Mouse (Mus musculus): ENCODE results near the gene Aktip. TPM values are rescaled to one million over a fixed set of nuclear protein-coding genes. Genes with fewer than 3 reads are reported as not detected.

Gene Aktip
- polyA plus RNA-seq, 1 experiment from 2014 or later, result 7.6 TPM

DNA sequence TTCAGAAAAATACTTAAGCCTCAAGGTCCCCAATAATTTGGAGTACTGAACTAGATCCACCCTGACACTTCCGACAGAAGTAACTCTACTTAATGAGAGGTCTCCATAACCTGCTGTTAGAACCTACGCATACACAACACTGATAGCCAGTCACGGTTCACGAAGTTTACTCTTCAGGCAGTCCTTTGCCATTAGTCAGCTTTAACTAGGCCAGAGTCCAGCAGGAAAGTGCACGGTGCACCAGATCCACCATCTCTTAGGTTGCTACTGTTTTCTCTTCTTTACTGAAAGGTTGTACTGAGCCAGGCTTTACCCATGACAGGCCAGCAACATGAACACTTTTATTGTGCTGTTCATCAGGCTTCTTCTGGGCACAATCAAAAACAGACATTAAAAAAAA lies 75.5 kb downstream of the Aktip start:
- Histone ChIP-seq H3K9ac (no peak overlapping the region), H3K4me2 (no peak overlapping the region), H3K4me3 (replicated peaks) (no peak overlapping the region), H3K36me3 (peaks cover 53% of the 10 kb centered on the region), H3K27me3 (no peaks in the 10 kb centered on the region), H3K4me1 (replicated peaks) (no peaks in the 10 kb centered on the region), H3K9me3 (replicated peaks) (no peaks in the 10 kb centered on the region), H3K27ac (no peak overlapping the region)
- WGBS (ENCODE audit: insufficient replicate concordance), result 82% methylated on average over 5 of the region's 5 CpGs
- DNase-seq (no peak), ATAC-seq (ENCODE audit: low read depth) (no peak)

DNA sequence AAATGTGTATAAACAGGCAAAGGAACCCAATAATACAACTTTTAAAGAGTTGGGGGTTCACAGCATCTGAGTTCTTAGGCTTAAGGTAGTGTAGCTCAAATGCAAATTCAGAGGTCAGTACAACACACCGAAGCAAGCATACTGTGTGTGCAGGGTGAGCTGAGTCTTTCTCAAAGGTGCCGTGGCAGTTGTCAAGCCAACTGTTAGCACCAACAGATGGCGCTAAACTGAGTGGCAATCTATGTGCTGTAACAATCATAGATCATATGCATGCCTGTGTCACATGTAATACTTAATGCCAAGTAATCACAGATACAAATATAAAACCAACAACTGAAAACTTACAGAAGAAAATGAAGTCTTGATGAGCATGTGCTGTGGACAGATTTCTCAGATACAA lies 81.6 kb downstream of the Aktip start:
- no peak overlapping the region for H3K4me2 ChIP-seq
- no peak overlapping the region for H3K4me3 ChIP-seq (replicated peaks)
- no peak overlapping the region for H3K9ac ChIP-seq
- DNase-seq (no peak), ATAC-seq (ENCODE audit: low read depth) (no peak)
- H3K9me3 ChIP-seq (replicated peaks), result no peaks in the 10 kb centered on the region
- no peaks in the 10 kb centered on the region for H3K27me3 ChIP-seq
- no peak overlapping the region for H3K27ac ChIP-seq
- no peaks in the 10 kb centered on the region for H3K4me1 ChIP-seq (replicated peaks)
- 61% methylated on average over 3 of the region's 3 CpGs for WGBS (ENCODE audit: insufficient replicate concordance)
- peaks cover 62% of the 10 kb centered on the region for H3K36me3 ChIP-seq

DNA sequence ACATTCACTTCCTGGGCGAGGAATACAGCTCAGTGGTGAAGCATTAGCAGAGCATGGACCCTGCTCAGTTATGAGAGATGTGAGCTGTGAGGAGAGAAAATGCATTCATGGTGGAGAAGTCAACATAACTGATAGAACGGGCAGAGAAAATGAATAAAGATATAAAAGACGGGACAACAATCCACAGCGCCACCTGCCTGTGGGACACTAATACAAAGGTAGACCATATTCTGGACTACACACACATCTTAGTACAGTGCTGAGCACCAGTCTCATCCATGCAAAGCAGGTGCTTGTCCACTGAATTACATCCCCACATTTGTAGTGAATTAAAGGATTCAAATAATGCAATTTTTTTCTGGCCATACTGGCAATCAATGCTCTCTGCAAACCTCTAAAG lies 82.2 kb downstream of the Aktip start:
- Histone ChIP-seq H3K27ac (no peak overlapping the region), H3K27me3 (no peaks in the 10 kb centered on the region), H3K4me1 (replicated peaks) (no peaks in the 10 kb centered on the region), H3K4me3 (replicated peaks) (no peak overlapping the region), H3K9ac (no peak overlapping the region), H3K4me2 (no peak overlapping the region), H3K36me3 (peaks cover 56% of the 10 kb centered on the region), H3K9me3 (replicated peaks) (no peaks in the 10 kb centered on the region)
- DNase-seq, result no peak
- ATAC-seq (ENCODE audit: low read depth), result no peak
- WGBS (ENCODE audit: insufficient replicate concordance), result 80% methylated on average over 4 of the region's 4 CpGs

DNA sequence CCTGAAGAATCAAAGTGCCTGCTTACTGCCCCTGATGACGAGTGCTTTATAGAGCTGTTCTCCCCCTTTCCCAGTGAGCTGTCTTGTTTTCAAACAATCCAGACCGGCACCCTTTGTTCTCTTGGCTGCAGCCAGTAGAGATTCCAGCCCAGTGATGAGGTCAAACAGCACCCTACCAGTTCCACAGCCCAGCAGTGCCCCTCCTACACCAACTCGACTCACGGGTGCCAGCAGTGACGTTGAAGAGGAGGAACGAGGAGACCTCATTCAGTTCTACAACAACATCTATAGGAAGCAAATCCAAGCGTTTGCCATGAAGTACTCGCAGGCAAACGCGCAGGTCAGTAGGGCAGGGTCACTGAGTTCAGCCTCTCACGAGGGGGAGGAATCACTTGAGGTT lies 84.9 kb downstream of the Aktip start:
- Histone ChIP-seq H3K27ac (no peak overlapping the region), H3K9ac (no peak overlapping the region), H3K27me3 (no peaks in the 10 kb centered on the region), H3K4me2 (no peak overlapping the region), H3K4me1 (replicated peaks) (no peaks in the 10 kb centered on the region), H3K4me3 (replicated peaks) (no peak overlapping the region), H3K9me3 (replicated peaks) (no peaks in the 10 kb centered on the region), H3K36me3 (peaks cover 41% of the 10 kb centered on the region)
- ATAC-seq (ENCODE audit: low read depth) (no peak), DNase-seq (no peak)
- WGBS (ENCODE audit: insufficient replicate concordance), result 82% methylated on average over 11 of the region's 11 CpGs

DNA sequence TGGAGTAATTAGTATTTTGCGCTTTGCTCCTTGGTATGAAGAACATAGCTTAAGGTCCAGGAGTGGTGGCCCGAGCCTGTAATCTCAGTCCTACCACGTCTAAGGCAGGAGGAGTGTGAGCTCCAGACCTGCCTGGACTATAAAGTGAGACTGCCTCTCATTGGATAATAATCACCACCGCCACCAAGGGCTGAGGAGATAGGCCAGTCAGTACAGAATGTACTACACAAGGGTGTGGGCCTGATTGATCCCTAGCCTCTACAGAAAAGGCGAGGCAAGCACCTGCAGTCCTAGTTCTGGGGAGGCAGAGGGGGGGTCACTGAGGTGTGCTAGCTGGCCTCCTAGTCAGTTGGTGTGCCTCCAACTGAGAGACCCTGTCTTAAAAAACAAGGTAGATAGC lies 85.3 kb downstream of the Aktip start:
- Histone ChIP-seq H3K4me2 (no peak overlapping the region), H3K36me3 (peaks cover 41% of the 10 kb centered on the region), H3K27me3 (no peaks in the 10 kb centered on the region), H3K4me1 (replicated peaks) (no peaks in the 10 kb centered on the region), H3K27ac (no peak overlapping the region), H3K9me3 (replicated peaks) (no peaks in the 10 kb centered on the region), H3K4me3 (replicated peaks) (no peak overlapping the region), H3K9ac (no peak overlapping the region)
- DNase-seq (no peak), ATAC-seq (ENCODE audit: low read depth) (no peak)
- WGBS (ENCODE audit: insufficient replicate concordance), result 77% methylated on average over 5 of the region's 5 CpGs

DNA sequence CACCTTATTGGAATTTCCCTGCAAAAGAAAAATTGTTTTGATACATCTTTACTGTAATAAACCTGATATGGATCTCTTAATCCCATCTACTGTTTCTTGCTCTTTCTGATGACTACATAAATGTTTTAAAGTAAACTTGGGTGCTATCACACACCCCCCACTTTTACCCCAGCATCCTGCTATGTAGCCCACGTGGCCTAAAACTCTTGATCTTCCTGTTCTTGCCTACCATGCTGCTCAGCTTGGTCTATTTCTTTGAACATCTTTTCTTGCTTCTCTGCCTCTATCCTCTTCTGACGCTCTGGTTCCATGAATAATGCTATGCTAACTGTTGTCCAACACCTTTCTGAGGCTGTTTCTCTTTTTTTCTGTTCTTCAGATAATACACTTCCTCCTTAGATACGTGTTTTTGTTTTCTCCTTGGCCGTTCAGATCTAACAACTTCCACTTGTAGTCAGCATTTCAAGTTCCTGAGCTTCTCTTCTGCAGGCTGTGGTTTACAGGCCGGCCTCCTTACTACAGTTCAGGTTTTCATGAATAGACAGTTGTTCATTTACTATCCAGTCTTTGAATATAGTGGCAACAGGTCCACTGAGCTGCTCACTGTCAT lies 87.8 kb downstream of the Aktip start:
- peaks cover 33% of the 10 kb centered on the region for H3K36me3 ChIP-seq
- no peak for ATAC-seq (ENCODE audit: low read depth)
- no peaks in the 10 kb centered on the region for H3K9me3 ChIP-seq (replicated peaks)
- H3K9ac ChIP-seq, result no peak overlapping the region
- H3K4me1 ChIP-seq (replicated peaks), result no peaks in the 10 kb centered on the region
- WGBS (ENCODE audit: insufficient replicate concordance), result 48% methylated on average over 5 of the region's 5 CpGs
- DNase-seq, result no peak
- no peak overlapping the region for H3K4me2 ChIP-seq
- no peak overlapping the region for H3K4me3 ChIP-seq (replicated peaks)
- no peak overlapping the region; the same call in 1 of the 2 replicates for H3K27ac ChIP-seq
- H3K27me3 ChIP-seq, result no peaks in the 10 kb centered on the region

DNA sequence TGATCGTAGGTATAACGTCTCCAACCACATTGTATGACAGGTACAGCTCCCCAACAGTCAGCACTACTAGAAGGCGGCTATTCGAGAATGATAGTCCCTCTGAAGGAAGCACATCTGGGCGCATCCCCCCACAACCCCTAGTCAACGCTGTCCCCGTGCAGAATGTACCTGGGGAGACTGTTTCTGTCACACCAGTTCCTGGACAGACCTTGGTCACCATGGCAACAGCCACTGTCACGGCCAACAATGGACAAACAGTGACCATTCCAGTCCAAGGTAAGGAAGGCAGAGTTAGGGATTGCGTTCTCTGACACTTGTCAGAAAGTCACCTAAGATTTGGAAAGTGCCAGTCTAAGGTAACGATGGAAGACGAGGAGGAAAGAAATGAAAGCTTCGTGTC lies 93.5 kb downstream of the Aktip start:
- DNase-seq, result no peak
- 82% methylated on average over 12 of the region's 12 CpGs for WGBS (ENCODE audit: insufficient replicate concordance)

DNA sequence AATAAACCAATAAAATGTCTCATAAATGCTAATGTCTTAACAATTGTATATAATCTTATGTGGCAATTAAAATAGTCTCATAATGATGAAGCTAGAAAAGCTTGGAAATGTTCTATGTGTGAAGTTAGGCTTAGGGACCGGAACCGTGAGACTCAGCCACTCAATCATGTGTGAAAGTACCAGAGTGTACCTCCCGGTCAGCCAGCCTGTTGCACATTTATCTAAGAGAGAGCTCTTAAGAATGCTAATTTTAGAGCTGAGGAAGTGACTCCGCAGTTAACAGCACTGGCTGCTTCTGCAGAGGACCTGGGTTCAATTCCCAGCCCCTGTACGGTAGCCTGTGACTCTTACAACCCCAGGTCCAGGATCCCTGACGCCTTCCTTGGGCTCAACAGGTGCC lies 101.7 kb downstream of the Aktip start:
- Histone ChIP-seq H3K4me1 (replicated peaks) (no peaks in the 10 kb centered on the region), H3K9ac (no peak overlapping the region), H3K36me3 (peaks cover 42% of the 10 kb centered on the region), H3K27ac (no peak overlapping the region), H3K4me3 (replicated peaks) (no peak overlapping the region), H3K27me3 (no peaks in the 10 kb centered on the region), H3K9me3 (replicated peaks) (no peaks in the 10 kb centered on the region), H3K4me2 (no peak overlapping the region)
- no peak for DNase-seq
- 73% methylated on average over 6 of the region's 6 CpGs for WGBS (ENCODE audit: insufficient replicate concordance)
- ATAC-seq (ENCODE audit: low read depth), result no peak

More for the DNA sequence above, 93.5 kb downstream of the Aktip start:
- Histone ChIP-seq H3K4me3 (replicated peaks) (no peak overlapping the region), H3K27ac (no peak overlapping the region), H3K36me3 (peaks cover 31% of the 10 kb centered on the region), H3K4me2 (no peak overlapping the region), H3K9me3 (replicated peaks) (no peaks in the 10 kb centered on the region), H3K4me1 (replicated peaks) (no peaks in the 10 kb centered on the region), H3K27me3 (no peaks in the 10 kb centered on the region), H3K9ac (no peak overlapping the region)
- ATAC-seq (ENCODE audit: low read depth), result no peak

DNA sequence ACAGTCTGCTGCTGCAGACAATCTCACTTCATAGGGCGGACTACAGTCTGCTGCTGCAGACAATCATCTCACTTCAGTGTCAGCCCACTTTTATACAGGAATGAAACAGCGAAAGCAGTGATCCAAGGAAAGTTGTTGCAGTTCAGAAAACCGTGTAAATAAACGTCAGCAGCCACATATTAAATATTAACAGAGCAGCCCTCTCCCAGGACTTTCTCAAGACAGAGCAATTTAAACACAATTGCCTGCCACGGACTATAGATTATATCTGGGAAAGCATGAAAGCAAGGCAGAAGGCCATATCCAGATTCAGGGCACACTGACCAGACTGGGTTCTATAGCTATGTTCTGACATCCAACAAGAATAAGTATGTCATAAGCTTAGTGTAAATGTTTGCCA lies 105.6 kb downstream of the Aktip start:
- Histone ChIP-seq H3K9ac (no peak overlapping the region), H3K4me3 (replicated peaks) (no peak overlapping the region), H3K36me3 (peaks cover 58% of the 10 kb centered on the region), H3K9me3 (replicated peaks) (no peaks in the 10 kb centered on the region), H3K27ac (no peak overlapping the region), H3K27me3 (no peaks in the 10 kb centered on the region), H3K4me2 (no peak overlapping the region), H3K4me1 (replicated peaks) (no peaks in the 10 kb centered on the region)
- DNase-seq, result no peak
- 73% methylated on average over 5 of the region's 5 CpGs for WGBS (ENCODE audit: insufficient replicate concordance)
- no peak for ATAC-seq (ENCODE audit: low read depth)

DNA sequence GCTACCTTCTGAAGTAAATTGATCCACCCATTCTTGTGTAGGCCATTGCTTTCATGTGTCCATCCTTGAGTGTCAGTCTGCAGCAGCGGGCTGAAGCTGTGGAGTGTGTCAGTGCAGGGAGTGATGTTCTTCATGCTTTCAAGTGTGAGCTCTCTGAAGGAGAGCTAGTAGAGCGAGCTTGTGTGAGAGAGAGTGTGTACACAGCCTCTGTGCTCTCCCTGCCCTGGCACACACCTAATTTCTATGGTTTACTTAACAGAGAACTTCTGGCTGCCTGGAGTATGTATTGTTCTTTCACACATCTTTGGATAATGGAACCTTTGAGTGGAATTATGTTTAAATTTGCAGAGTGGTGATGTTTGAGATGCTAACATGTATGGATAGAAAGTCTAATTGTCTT lies 110.2 kb downstream of the Aktip start:
- Histone ChIP-seq H3K4me2 (no peak overlapping the region), H3K4me3 (replicated peaks) (no peak overlapping the region), H3K36me3 (peaks cover 56% of the 10 kb centered on the region), H3K27me3 (no peaks in the 10 kb centered on the region), H3K4me1 (replicated peaks) (no peaks in the 10 kb centered on the region), H3K9me3 (replicated peaks) (no peaks in the 10 kb centered on the region), H3K9ac (no peak overlapping the region), H3K27ac (no peak overlapping the region)
- ATAC-seq (ENCODE audit: low read depth) (no peak), DNase-seq (no peak)
- 75% methylated on average over 2 of the region's 2 CpGs for WGBS (ENCODE audit: insufficient replicate concordance)

DNA sequence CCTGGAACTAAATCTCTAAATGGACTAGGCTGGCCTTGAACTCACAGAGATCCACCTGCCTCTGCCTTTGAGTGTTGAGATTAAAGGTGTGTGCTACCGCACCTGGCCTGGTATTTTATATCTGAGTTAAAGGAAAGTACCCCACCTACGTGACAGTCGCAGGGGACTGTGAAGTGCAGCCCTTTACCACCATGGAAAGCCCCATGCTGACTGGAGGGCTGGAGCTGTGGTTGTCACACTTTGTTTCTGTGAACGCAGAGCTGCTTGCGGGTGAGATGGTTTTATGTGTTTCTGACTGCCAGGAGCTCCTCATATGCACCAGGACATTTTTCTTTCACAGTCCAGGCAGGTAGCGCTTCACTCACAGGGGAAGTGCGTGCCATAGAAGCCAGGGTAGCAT lies 111.3 kb downstream of the Aktip start:
- ATAC-seq (ENCODE audit: low read depth), result no peak
- WGBS (ENCODE audit: insufficient replicate concordance), result 79% methylated on average over 7 of the region's 7 CpGs
- no peak overlapping the region for H3K27ac ChIP-seq

DNA sequence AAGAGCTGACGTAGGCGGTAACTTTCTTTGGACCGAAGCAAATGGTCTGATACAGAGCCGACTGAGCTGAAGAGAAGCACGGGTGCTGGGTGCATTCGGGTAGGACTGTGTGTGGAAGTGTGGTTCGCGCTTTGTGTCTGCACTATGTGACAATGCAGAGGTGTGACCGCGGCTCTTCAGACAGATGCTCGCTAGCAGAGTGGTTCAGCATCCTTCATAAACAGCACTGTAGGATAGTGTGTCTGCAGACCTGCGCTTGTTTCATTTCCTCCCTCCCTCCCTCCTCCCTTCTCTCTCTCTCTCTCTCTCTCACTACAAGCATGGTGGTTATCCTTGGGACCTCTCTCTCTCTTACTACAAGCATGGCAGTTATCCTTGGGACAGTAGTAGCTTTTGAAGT lies 117.3 kb downstream of the Aktip start:
- Histone ChIP-seq H3K4me3 (replicated peaks) (no peak overlapping the region), H3K27me3 (no peaks in the 10 kb centered on the region), H3K4me2 (no peak overlapping the region), H3K4me1 (replicated peaks) (peaks cover 2% of the 10 kb centered on the region), H3K9ac (no peak overlapping the region; the same call in 1 of the 2 replicates), H3K9me3 (replicated peaks) (no peaks in the 10 kb centered on the region), H3K27ac (no peak overlapping the region), H3K36me3 (peaks cover 26% of the 10 kb centered on the region)
- DNase-seq (no peak), ATAC-seq (ENCODE audit: low read depth) (0 out of 2 replicates have a peak, but pooled peaks have one; percentile 35)
- WGBS (ENCODE audit: insufficient replicate concordance), result 56% methylated on average over 12 of the region's 12 CpGs

More for the DNA sequence above, 111.3 kb downstream of the Aktip start:
- Histone ChIP-seq H3K9me3 (replicated peaks) (no peaks in the 10 kb centered on the region), H3K4me1 (replicated peaks) (no peaks in the 10 kb centered on the region), H3K4me3 (replicated peaks) (no peak overlapping the region), H3K4me2 (no peak overlapping the region), H3K27me3 (no peaks in the 10 kb centered on the region), H3K9ac (no peak overlapping the region), H3K36me3 (peaks cover 50% of the 10 kb centered on the region)
- no peak for DNase-seq

Measured in liver, embryonic 13.5 days (tissue).